Mouse (Mus musculus): ENCODE measurements around the gene Gm11042.

Gm11042 gene

GRCm38 (mm10) chr12:74316344-74316973 is at the start of gene Gm11042:
TSS of gene Gm11042 (minus strand) at chr12:74316394.
- DNase-seq (ENCODE audit: low read depth, low spot score): peak; percentile 11

GRCm38 (mm10) chr12:74364477-74364876 is 48.3 kb upstream of the Gm11042 start:
- no peak for DNase-seq (ENCODE audit: low read depth, low spot score)

- no peak for DNase-seq (ENCODE audit: low read depth, low spot score)
Observed at GRCm38 (mm10) chr12:74363076-74363475, 46.9 kb upstream of the Gm11042 start.

DNA sequence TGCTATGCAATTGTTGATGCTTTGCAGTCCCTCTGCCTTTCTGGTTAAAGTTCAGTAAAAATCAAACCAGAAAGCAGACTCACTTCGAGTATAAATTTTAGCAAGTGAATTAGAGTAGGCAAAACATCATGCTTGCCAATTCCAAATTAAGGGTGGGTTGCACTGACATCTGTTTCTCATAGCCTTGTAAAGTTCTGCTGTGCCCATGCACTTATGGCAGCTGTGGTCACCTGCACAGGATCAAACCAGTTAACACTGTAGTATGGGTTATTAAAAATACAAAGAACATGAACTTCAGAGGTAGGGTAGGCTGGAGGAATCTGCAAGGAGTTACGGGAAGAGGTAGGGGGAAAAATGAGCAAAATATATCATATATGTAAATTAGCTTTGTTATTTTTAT is 46.3 kb upstream of the Gm11042 start:
- no peak for DNase-seq (ENCODE audit: low read depth, low spot score)

DNA sequence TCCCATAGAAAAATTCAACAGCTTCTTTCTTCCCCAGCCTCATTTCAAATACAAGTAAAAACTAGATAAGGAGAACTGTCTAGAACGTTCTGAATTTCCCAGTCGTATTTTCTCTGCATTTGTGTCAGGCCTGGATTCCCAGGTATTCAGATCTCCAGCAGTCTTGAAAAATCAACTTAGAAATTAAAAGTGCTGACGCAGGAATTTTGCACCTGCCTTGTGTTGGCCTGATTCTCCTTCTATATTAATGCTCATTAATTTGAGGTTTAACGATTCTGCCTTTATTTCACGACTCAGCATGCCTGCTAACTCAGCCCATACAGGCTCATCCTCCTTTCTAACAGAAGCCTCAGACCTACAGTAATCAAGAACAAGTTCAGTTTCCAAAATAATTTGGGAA is 43.6 kb upstream of the Gm11042 start:
- DNase-seq (ENCODE audit: low read depth, low spot score): no peak

- no peak for DNase-seq (ENCODE audit: low read depth, low spot score)
Observed at GRCm38 (mm10) chr12:74357806-74358205, 41.6 kb upstream of the Gm11042 start.

GRCm38 (mm10) chr12:74342720-74343119 is 26.5 kb upstream of the Gm11042 start:
- no peak for DNase-seq (ENCODE audit: low read depth, low spot score)

DNA sequence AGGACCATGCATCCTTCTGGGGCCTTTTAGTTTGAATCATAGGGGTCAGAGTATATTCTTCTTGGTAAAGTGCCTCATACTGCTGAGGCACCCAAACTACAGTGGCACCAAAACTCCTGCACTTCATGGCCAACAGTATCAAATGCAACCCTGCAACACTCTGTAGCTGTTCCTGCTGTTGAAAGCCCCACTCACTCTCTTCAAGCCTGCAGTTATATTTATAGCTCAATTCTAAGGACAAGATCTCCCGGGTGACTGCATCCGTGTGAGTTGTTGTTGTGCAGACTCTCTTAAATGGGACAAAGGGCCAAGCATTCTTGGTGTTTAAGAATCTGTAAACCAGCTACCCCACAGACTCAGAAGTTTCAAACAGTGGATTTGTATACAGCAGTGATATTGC is 23.9 kb upstream of the Gm11042 start:
- DNase-seq (ENCODE audit: low read depth, low spot score): no peak

DNA sequence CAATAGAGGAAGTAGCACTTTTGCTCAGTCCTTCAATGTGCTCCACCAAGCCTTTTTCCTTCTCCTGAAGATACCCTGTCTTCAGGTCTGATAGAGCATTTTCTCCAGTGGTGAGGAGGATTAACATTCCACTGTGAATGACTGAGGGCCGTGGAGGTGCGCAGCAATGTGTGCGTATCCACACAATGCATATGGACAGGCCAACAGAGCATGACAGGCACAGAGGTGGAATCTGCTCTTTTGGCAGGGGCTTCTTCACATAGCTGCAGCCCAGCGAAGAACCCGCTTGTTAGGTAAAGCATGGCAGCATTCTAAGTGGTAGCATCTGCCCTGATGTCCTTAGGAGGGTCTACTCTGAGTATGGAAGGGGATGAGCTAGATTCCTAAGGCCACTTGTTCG is 17.5 kb upstream of the Gm11042 start:
- no peak for DNase-seq (ENCODE audit: low read depth, low spot score)

DNA sequence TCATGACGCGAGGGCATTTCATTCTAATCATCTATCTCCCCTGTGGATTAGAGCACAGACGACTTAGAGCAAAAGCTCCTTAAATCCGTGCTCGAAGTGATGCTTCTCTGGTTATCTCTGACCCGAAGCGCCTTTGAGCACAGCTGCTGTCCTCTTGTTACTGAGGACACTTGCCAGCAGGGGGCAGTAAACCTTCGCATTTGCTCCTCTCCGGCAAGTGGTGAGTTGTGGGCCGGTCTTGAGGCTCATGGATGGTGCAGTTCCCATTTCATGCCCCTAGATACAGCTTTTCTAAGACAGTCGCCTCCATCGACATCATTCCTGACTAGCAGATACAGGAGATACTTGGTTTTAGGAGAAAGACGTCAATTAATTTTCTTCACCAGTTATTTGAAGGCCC is 16.8 kb upstream of the Gm11042 start:
- DNase-seq (ENCODE audit: low read depth, low spot score): peak; percentile 82

- DNase-seq (ENCODE audit: low read depth, low spot score): no peak
Observed at GRCm38 (mm10) chr12:74329759-74330158, 13.6 kb upstream of the Gm11042 start.

DNA sequence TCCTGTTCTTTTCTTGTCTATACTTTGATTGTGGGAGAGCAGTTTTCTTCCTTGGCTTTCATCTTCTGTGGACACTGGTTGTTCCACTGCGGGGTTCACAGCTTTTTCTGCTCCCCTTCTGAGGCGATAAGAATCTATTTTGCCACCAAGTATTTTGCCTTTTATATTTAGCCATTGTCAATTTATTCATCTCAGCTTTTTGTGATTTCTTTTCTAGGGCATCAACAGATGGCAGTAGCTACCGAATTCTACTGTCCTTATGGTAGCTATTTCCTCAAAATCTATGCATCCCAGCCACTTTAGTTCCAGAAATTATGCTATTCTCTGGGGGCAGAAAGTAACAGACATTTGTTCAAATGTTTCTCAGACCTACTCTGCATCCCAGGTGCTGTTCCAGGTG is 10.4 kb upstream of the Gm11042 start:
- DNase-seq (ENCODE audit: low read depth, low spot score): no peak

DNA sequence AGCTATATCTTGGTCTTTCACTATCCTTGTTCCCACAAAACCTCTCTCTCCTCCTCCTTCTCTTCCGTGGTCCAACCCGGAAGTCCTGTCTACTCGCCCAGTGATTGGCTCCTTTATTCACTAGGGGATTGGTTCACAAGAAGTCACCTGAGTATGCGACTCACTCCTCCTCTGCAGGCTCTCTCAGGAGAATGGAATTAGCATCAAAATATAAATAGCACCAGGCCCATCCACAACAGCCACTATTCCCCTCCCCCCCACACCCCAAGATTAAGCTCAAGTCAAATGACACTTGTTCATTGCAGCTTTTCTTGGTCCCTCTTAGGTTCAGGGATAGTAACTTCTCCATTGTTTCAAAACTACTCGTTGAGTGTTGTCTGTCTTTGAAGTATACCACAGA is 5.8 kb upstream of the Gm11042 start:
- peak; percentile 76 for DNase-seq (ENCODE audit: low read depth, low spot score)

- peak; percentile 77 for DNase-seq (ENCODE audit: low read depth, low spot score)
Observed at GRCm38 (mm10) chr12:74320318-74320717, 4.1 kb upstream of the Gm11042 start.

DNA sequence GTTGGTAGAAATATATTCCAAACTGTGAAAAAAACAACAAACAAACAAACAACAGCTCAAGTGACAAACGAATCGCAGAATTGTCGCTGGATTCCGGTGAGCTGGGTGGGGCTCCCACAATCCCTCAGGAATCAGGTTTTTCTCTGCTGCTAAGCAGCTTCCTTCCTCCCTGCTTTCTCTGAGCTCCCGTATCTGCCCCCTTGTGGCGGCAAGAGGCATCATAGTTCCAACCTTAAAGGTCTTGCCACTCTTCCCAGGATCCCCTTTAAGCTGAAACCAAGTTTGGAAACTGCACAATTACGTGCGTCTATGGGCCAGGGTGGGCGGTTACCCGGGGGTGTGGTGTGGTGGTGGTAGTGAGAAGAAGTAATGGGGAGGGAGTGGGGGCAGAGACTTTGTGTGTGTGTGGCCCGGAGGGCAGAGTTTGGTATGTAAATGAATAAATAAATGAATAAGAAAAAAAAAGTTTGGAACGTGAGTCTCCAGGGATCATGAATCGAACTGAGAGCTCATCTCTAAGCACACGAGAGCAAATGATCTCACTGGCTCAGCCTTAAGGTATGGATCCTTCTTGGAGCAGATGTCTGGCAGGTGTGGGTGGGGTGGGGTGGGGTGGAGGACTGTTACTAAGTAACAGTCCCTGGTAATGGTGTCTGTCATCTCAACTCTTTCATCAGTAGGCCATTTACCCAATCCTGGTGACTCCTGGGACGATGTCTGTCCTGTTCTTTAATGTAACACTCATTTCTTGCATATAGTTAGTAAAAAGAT is 980 bp upstream of the Gm11042 start:
- peak; percentile 94 for DNase-seq (ENCODE audit: low read depth, low spot score)

DNA sequence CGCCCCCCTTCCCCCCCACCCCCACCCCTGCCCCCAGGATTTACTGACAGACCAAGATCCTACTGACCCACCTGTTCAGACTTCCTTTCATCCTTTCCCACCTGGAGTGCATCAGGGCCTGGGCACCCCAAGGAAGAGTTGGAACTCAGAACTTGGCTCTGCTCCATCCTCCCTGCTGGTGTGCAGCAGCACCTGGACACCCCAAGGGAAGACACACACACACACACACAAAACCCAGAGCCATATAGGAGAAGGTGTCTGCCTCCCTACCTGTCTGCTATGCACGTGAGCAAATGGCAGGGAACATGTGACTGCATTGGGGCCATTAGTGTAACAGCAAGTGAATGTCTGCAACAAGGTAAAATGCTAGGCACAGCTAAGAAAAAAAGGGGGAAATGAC is 973 bp downstream of the Gm11042 start:
- no peak for DNase-seq (ENCODE audit: low read depth, low spot score)

- DNase-seq (ENCODE audit: low read depth, low spot score): no peak
Observed at GRCm38 (mm10) chr12:74312611-74313010, 3.6 kb downstream of the Gm11042 start.

- no peak for DNase-seq (ENCODE audit: low read depth, low spot score)
Observed at GRCm38 (mm10) chr12:74303418-74304294, 12.5 kb downstream of the Gm11042 start.

GRCm38 (mm10) chr12:74301559-74301958 is 14.6 kb downstream of the Gm11042 start:
- DNase-seq (ENCODE audit: low read depth, low spot score): no peak

GRCm38 (mm10) chr12:74296374-74296773 is 19.8 kb downstream of the Gm11042 start:
- no peak for DNase-seq (ENCODE audit: low read depth, low spot score)

GRCm38 (mm10) chr12:74293624-74294023 is 22.6 kb downstream of the Gm11042 start:
- peak; percentile 45 for DNase-seq (ENCODE audit: low read depth, low spot score)

DNA sequence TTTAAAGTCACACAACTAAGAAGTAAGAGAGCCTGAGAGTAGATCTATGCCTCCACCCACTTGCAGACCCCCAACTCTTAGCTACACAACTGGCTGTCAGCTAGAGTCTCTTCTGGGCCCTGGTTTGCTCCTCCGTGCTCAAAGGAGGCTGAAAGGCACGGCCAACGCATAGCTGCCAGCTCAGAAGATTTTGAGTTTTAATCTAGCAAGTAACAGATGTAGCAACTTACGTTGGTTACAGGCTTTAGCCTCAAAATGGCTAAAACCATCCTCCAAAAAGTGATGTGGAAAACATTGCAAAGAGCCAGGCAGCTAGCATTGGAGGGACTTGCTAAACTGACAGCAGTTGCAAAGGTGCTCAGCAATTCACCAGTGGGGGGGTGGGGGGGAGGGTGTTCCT is 25.2 kb downstream of the Gm11042 start:
- no peak for DNase-seq (ENCODE audit: low read depth, low spot score)
